Mouse (Mus musculus) neural tube, embryonic 11.5 days (tissue): Measurements from ENCODE around the gene Gm10271. TPM values are rescaled to one million over a fixed set of nuclear protein-coding genes. Genes with fewer than 3 reads are reported as not detected.

Source experiments
- ATAC-seq: fragments of 200-750 bp; cut with Nextera tagmentation; 2 replicates; pipeline ENCODE4 v1.8.0; 2017; ENCODE audit warnings: moderate number of reproducible peaks, mild to moderate bottlenecking, moderate TSS enrichment, moderate library complexity; ENCODE audit not compliant: insufficient read depth, low FRiP score, low TSS enrichment
- DNase-seq: peaks from one replicate; pipeline ENCODE4 v3.0.0-alpha.2; 2015; ENCODE audit warnings: low spot score
- H3K27ac ChIP-seq: fragments of 300-500 bp; sonication (generic); 2 replicates; pipeline ENCODE4 v1.5.1; 2014; ENCODE audit warnings: low read depth, mild to moderate bottlenecking, low read length
- H3K27me3 ChIP-seq: fragments of 300-500 bp; sonication (generic); 2 replicates; pipeline ENCODE4 v1.6.1; 2014; ENCODE audit warnings: mild to moderate bottlenecking, low read length, mixed read lengths; ENCODE audit not compliant: control insufficient read depth, insufficient read depth
- H3K36me3 ChIP-seq: fragments of 300-500 bp; sonication (generic); 2 replicates; pipeline ENCODE4 v1.6.1; 2014; ENCODE audit warnings: mild to moderate bottlenecking, low read length, moderate library complexity, mixed read lengths; ENCODE audit not compliant: control insufficient read depth, insufficient read depth
- H3K4me1 ChIP-seq: fragments of 300-500 bp; sonication (generic); 2 replicates; pipeline ENCODE4 v1.6.1; 2014; ENCODE audit warnings: low read length, mixed read lengths; ENCODE audit not compliant: control insufficient read depth, insufficient read depth
- H3K4me2 ChIP-seq: fragments of 300-500 bp; sonication (generic); 2 replicates; pipeline ENCODE4 v1.6.1; 2014; ENCODE audit warnings: low read depth, mild to moderate bottlenecking, moderate library complexity
- H3K4me3 ChIP-seq: fragments of 300-500 bp; sonication (generic); 2 replicates; pipeline ENCODE4 v1.5.1; 2014; ENCODE audit warnings: low read depth, low read length
- H3K9ac ChIP-seq: fragments of 300-500 bp; sonication (generic); 2 replicates; pipeline ENCODE4 v1.6.1; 2014; ENCODE audit warnings: mild to moderate bottlenecking, low read length
- H3K9me3 ChIP-seq: fragments of 300-500 bp; sonication (generic); 2 replicates; pipeline ENCODE4 v1.6.1; 2016; ENCODE audit warnings: low read length; ENCODE audit not compliant: control insufficient read depth
- WGBS: fragments of 180-500 bp; shearing (Covaris S2); extraction: QIAGEN DNeasy Blood & Tissue Kit; methylation state at CpG from one replicate; pipeline ENCODE4 v1.1.7; 2014; 5-methylcytosine and 5-hydroxymethylcytosine counted together
- polyA plus RNA-seq: library from polyadenylated mRNA; unstranded; fragments of >200 nt; fragmentation: Nextera tagmentation; extraction: Ambion mirVana; gene quantifications from 2 replicates; pipeline ENCODE4 v1.2.1, GENCODE M21; 2014

Gene Gm10271
- polyA plus RNA-seq, 1 experiment from 2014 or later = not detected

- 84% methylated on average over 13 of the region's 13 CpGs for WGBS
- DNase-seq (no peak), ATAC-seq (no peak)
- Histone ChIP-seq H3K4me1 (no peaks in the 10 kb centered on the region), H3K9me3 (no peaks in the 10 kb centered on the region), H3K4me3 (no peak overlapping the region), H3K36me3 (no peaks in the 10 kb centered on the region; the same call in 1 of the 2 replicates), H3K9ac (no peak overlapping the region), H3K27me3 (no peaks in the 10 kb centered on the region), H3K27ac (no peak overlapping the region), H3K4me2 (no peak overlapping the region)
These were observed 40.0 kb downstream of the Gm10271 start for GRCm38 (mm10) chr10:116932418-116932817.

- no peak overlapping the region for H3K4me3 ChIP-seq
- no peak overlapping the region for H3K4me2 ChIP-seq
- H3K27me3 ChIP-seq = no peaks in the 10 kb centered on the region
- H3K9me3 ChIP-seq = no peaks in the 10 kb centered on the region
- no peak overlapping the region for H3K9ac ChIP-seq
- H3K27ac ChIP-seq = no peak overlapping the region
- 76% methylated on average over 15 of the region's 15 CpGs for WGBS
- H3K4me1 ChIP-seq = no peaks in the 10 kb centered on the region
- ATAC-seq (no peak), DNase-seq (no peak)
- peaks cover 2% of the 10 kb centered on the region; the same call in 1 of the 2 replicates for H3K36me3 ChIP-seq
These were observed 40.8 kb downstream of the Gm10271 start for GRCm38 (mm10) chr10:116931497-116932179.

GRCm38 (mm10) chr10:116930936-116931335 lies 41.5 kb downstream of the Gm10271 start:
- no peaks in the 10 kb centered on the region for H3K4me1 ChIP-seq
- no peaks in the 10 kb centered on the region for H3K27me3 ChIP-seq
- no peak overlapping the region for H3K4me3 ChIP-seq
- H3K4me2 ChIP-seq = no peak overlapping the region
- 65% methylated on average over 6 of the region's 7 CpGs for WGBS
- H3K36me3 ChIP-seq = peaks cover 2% of the 10 kb centered on the region; the same call in 1 of the 2 replicates
- DNase-seq (no peak), ATAC-seq (no peak)
- H3K27ac ChIP-seq = no peak overlapping the region
- H3K9ac ChIP-seq = no peak overlapping the region
- no peaks in the 10 kb centered on the region for H3K9me3 ChIP-seq

GRCm38 (mm10) chr10:116930506-116930905 lies 41.9 kb downstream of the Gm10271 start:
- Histone ChIP-seq H3K27me3 (no peaks in the 10 kb centered on the region), H3K9ac (no peak overlapping the region), H3K36me3 (peaks cover 2% of the 10 kb centered on the region; the same call in 1 of the 2 replicates), H3K27ac (no peak overlapping the region), H3K9me3 (no peaks in the 10 kb centered on the region), H3K4me3 (no peak overlapping the region), H3K4me1 (no peaks in the 10 kb centered on the region), H3K4me2 (no peak overlapping the region)
- ATAC-seq (no peak), DNase-seq (no peak)
- WGBS = 86% methylated on average over 7 of the region's 7 CpGs

GRCm38 (mm10) chr10:116928826-116929225 lies 43.6 kb downstream of the Gm10271 start:
- Histone ChIP-seq H3K9me3 (no peaks in the 10 kb centered on the region), H3K4me1 (no peaks in the 10 kb centered on the region), H3K4me2 (no peak overlapping the region), H3K27me3 (no peaks in the 10 kb centered on the region), H3K4me3 (no peak overlapping the region), H3K36me3 (peaks cover 4% of the 10 kb centered on the region; the same call in 1 of the 2 replicates), H3K9ac (no peak overlapping the region), H3K27ac (no peak overlapping the region)
- WGBS = 93% methylated on average over 3 of the region's 3 CpGs
- no peak for DNase-seq
- no peak for ATAC-seq

GRCm38 (mm10) chr10:116926428-116927113 lies 45.8 kb downstream of the Gm10271 start:
- ATAC-seq (no peak), DNase-seq (no peak)
- Histone ChIP-seq H3K9me3 (no peaks in the 10 kb centered on the region), H3K4me3 (no peak overlapping the region), H3K27me3 (no peaks in the 10 kb centered on the region), H3K4me2 (no peak overlapping the region), H3K9ac (no peak overlapping the region), H3K27ac (no peak overlapping the region), H3K4me1 (no peaks in the 10 kb centered on the region), H3K36me3 (peaks cover 4% of the 10 kb centered on the region; the same call in 1 of the 2 replicates)
- 92% methylated on average over 11 of the region's 11 CpGs for WGBS

- Histone ChIP-seq H3K27ac (no peak overlapping the region), H3K27me3 (no peaks in the 10 kb centered on the region), H3K36me3 (peaks cover 4% of the 10 kb centered on the region; the same call in 1 of the 2 replicates), H3K9me3 (no peaks in the 10 kb centered on the region), H3K9ac (no peak overlapping the region), H3K4me2 (no peak overlapping the region), H3K4me3 (no peak overlapping the region), H3K4me1 (no peaks in the 10 kb centered on the region)
- DNase-seq (no peak), ATAC-seq (no peak)
- 95% methylated on average over 19 of the region's 19 CpGs for WGBS
These were observed 48.5 kb downstream of the Gm10271 start for GRCm38 (mm10) chr10:116923651-116924495.

- no peak for DNase-seq
- Histone ChIP-seq H3K27me3 (no peaks in the 10 kb centered on the region), H3K4me3 (no peak overlapping the region), H3K4me2 (no peak overlapping the region), H3K36me3 (peaks cover 2% of the 10 kb centered on the region; the same call in 1 of the 2 replicates), H3K9me3 (no peaks in the 10 kb centered on the region), H3K4me1 (no peaks in the 10 kb centered on the region), H3K9ac (no peak overlapping the region), H3K27ac (no peak overlapping the region)
- 79% methylated on average over 15 of the region's 15 CpGs for WGBS
- no peak for ATAC-seq
These were observed 50.2 kb downstream of the Gm10271 start for GRCm38 (mm10) chr10:116922161-116922560.
